Mouse (Mus musculus) ZHBTc4 (cell line): ENCODE measurements around the gene Ldah.
A peak's percentile ranks its signal among the peaks of the same experiment; 100 is the strongest.

Experiments
- DNase-seq: peaks from one replicate; pipeline ENCODE4 v3.0.0-alpha.2; 2011; ENCODE audit warnings: low read depth, low spot score

Gene Ldah

DNA sequence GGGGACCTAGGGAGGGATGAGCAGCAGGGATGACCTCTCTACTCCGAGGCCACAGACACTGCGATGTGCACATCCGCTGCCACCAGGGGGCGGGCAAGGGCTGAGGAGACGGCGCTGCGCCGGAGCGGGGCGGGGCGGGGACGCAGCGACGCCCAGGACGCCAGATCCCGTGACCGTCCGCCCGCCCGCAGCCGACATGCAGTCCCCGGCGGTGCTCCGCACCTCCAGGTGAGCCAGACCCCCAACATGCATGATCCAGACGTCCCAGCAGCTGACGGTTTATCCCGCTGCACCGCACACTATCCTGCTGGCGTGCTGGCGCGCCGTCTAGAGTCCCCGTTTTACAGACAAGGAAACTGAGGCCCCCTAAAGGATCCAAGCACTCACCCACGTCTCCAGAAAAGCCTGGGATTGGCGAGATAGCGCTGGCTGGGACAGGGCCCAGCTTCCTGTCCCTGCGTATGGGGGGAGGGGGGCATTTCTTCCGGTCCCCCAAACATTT lies 105.4 kb downstream of the Ldah start, which contains the start of gene Hs1bp3:
Gene Hs1bp3 (plus strand): TSS at position 163 of the 502 bp plus-strand sequence.
- DNase-seq: peak; percentile 94

DNA sequence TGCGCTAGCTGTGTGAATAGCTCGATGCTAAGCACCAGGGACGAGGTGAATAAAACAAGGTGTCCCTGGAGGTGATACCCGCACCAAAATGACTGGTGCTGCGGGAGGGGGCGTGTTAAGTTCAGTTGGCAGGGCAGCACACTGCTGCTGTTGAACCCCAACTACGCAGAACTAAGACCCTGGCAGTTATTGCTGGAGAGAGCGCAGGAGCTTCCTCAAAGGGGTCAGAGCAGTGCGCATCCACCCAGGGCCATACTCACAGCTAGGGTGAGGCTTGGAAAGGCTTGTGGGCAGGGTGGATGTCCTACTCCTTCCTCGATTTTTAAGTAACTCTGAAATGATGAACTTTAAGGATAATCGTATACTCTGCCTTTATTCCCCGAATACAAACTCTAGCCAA lies 105.9 kb downstream of the Ldah start:
- DNase-seq: no peak

DNA sequence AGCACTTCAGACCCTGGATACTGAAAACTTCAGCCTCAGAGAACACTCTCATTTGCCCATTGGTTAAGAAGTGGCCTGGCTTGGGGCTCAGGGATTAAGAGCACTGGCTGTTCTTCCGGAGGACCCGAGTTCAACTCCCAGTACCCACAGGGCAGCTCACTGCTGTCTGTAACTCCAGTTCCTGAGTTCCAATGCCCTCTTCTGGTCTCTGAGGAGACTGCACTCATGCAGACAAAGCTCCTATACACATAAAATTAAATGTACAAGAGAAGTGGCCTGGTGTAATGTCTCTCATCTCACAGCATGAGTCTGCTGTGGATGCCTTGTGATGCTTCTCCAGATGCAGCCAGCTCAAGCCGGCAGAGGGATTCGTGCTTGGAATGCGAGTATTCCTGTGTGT lies 108.6 kb downstream of the Ldah start:
- peak; percentile 69 for DNase-seq

DNA sequence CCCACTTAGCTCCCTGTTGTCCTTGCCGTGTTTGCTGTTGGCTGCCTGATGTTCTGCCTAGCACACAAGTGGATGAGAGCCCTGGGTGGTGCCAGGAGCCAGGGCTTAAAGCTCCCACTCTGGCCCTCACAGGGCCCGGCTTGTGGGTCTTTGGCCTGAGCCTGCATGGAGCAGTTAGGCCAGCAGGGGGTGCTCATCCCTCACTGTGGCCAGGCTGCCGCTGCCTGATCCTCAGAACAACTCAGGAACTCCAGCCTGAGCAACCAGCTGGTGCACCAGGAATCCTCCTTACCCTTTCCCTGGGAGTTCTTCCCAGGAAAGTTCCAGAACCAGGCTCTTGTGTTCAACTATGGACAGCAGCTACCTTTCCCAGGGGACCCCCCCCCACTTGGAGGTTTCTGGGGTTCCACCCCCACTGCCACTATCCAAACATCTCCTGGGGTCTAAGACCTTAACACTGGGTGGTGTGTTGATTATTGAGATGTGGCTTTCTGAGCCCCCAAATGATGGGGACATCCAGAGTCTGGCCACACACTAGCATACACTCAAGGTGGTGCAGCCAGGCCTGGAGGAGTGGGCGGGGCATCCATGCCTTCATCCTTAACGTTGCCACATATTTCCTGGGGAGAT lies 112.3 kb downstream of the Ldah start:
- peak; percentile 93 for DNase-seq

DNA sequence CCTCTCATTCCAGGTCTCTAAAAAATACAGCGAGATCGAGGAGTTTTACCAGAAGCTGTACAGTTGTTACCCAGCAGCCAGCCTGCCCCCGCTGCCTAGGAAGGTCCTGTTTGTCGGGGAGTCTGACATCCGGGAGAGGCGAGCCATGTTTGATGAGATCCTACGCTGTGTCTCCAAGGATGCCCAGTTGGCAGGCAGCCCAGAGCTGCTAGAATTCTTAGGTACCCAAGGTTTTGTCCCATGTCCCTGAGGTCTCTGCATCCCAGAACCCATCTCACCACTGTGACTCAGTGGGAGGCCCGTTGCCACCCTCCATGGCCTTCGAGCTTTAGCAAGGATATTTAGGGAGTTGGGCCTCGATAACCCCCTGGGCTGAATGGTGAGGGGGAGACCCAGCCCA lies 113.6 kb downstream of the Ldah start:
- no peak for DNase-seq

DNA sequence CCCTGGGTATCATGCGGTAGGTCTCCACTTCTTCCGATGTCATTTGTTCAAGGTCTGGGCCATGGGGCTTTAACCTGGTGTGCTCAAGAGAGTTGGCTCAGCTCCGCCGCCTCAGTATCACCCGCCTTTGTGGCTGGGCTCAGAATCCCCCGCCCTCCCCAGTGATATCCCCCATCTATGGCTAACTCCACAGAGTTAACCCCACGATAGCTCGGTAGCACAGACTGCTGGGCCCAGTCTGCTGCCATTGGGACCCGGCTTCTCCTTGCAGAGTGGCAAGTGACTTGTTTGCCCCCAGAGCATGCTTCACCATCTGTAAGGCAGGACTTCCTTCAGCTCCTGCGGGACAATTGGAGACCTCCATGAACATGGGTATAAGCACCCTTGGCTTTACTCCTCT lies 116.2 kb downstream of the Ldah start:
- DNase-seq: no peak

DNA sequence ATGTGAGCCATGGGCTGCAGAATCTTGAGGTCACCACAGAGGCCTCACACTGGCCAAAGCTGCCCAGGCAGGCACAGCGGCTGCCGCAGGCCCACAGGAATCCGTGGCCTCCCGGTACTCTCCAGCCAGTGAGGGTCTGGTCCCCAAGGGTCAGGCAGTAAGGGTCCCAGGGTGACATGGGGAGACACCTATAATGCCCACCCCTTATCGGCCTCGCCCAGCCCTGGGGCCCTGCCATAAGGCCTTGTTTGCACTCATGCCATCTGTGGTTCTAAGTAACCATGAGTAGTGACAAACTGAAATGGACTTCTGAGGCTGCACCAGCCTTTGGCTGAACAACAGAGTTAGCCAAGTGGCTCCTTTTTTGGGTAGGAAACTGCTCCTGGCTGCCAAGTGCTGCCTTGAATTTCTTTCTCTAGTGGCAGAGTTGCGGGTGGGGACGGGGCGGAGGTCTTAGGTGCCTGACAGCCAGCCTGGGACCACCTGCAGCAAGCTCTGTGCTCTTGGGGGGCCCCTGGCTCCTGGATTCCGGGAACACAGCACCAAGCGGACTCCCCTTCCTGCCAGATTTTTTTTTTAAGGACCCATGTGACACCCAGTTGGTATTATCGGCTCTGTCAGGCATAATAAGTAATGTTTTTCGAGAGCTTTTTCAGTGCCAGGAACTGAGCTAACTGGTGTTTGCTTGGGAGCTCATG lies 117.5 kb downstream of the Ldah start:
- no peak for DNase-seq

DNA sequence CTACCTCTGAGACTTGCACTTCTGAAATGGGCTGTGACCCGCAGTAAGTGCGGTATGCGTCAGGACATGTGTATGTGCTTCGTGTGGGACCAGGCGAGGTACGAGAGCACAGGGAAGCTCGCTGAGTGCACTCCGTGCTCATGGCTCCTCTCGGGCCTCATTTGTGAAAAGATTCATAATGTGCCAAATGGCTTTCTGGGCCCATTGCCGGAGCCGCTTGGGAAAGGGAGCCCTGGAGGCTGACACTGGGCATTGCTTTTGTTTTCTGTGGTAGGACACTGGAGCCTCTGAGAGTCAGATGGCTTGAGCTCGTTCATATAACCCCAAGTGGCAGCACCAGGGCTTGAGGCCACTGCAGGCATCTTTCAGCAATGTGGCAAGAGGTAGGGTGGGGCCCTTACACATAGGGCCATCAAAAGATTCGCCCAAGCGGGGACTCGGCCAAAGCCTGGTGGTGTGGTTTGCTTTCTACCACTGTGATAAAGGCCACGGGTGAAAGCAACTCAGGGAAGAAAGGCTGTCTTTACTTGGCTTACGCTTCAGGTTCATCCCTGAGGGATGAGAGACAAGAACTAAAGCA lies 118.1 kb downstream of the Ldah start:
- DNase-seq: peak; percentile 34

DNA sequence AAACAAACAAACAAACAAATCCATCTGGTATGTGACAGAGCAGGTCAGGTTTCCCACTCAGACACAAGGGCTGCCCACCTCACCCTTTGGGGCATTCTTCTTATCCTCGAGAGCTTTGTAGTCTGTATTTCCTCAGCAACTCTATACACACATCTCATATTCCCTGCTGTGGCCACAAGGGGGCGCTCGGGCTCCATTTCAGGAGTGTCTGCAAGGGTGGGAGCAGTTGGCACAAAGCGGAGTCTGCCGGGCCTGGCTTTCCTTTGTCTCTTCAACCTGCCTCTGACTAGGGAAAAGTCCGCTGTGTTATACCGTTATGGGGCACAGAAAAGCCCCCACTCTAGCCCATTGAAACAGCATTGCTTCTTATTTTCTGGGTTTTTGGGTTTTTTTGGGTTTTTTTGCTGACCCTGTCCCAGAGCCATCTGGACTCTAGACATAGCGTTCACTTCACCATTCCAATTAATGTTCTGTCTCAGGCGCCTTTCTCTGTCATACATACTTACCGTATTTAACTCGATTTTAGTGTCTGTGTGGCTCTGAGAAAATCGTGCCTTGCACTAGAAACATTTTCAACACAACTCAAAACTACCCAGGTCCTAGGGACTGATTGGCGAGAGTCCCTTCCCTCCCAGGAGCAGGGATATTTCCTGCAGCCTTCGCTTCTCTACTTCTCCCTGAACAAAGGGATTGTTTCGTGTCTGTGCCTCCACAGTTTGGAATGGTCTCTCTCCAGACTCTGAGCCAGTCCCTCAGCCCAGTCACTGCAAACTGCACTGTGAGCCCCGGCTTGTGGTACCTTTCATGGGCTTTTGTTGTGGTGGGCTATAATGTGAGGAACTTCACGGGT lies 119.1 kb downstream of the Ldah start:
- DNase-seq: peak; percentile 91

DNA sequence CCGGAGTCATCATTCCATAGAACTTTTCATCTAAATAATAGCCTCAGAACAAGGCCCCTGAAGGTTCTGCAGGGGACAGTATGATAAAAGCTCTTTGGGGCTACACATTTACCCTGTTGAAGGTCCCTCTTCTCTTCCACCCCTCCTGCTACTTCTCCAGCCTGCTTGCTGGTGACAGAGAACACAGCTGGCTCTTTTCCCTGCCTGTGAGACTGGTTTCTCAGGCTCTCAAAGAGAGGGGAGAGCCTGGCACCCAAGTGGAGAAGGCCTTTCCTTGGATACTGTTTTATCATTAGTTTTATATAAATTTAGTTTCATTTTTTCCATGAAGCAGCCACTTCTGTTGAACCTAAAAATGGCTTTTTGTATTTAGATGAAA lies 119.8 kb downstream of the Ldah start:
- no peak for DNase-seq

DNA sequence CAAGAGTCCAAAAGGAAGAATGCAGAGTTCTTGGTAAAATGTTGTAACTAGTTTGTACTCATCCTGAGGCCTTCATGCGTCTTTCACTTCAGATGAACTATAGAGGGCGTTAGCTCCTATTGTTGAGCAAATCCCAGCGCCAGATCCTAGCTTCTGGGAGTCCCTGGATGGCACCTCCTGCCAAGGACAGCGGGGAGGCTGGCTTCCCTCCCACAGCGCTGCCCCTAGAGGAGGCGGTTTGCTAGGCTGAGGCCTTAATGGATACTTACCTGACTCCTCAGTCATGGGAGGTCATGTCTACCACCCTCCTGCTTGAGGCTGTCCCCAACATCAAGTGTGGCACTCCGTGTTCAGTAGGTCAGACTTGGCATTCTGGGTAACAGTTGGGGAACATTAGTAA lies 121.3 kb downstream of the Ldah start:
- DNase-seq: peak; percentile 39

DNA sequence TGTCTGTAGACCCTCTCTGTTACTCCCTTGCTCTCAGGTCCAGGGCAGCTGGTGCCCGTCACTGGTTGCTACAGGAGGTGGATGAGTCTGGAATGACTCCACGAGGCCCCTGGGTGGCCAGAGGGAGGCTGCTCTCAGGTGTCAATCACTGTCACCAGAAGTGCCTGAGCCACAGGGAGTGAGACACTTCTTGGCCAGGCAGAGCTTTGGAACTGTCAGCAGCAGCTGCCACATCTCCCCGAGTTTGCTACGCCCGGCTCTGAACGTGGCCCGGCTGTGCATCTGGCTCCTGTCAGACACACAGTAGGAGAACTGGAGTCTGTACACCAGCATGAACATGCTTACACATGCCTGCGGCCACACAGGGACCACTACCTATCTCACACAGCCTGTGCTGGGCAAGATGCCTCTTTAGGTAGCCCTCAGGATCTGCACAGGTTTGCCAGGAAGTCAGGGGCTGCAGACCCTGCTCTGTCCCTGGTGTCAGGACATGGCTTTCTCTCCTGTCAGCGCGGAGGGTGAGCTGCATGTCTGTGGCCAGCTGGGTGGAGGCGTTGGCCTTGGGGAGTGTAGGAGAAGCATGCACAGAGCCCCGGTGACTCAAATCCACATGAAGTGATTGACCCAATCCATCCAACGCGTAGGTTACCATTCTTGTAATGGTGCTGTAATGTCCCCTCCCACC lies 123.7 kb downstream of the Ldah start:
- no peak for DNase-seq

DNA sequence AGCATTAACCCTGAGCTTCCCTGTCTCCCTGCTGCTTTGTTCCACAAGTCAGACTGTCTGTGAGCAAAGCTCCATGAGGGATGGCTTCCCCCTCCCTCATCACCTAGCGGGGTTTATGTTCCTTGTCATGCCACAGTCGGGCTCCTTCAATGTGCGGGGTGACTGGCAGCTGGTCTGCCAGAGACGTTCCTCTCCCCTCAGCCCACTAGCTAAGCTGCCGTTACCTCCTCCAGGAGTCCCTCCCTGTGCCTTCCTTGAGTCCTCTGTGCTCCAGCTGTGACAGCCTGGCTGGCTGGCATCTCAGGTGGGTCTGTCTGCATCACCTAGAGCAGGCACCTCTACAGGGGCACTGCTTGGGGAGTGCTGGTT lies 124.3 kb downstream of the Ldah start:
- no peak for DNase-seq

DNA sequence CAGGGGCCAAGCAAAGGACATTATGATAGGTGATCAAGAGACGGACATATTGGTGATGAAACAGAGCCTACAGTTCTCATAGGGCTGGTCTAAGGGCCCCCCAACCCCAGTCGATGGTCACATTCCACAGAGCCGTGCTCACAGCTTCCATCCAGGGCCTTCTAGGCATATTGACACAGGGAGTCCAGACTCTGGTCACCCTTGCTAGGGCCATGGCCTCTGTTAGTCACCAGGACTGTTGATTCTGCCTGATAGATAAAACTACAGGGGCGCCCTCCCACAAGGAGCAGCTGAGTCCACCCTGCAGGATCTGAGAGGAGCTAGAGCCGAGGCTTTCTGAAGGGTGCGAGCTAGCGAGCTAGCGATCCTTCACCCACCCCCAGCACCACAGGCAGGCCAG lies 125.7 kb downstream of the Ldah start:
- DNase-seq: no peak

DNA sequence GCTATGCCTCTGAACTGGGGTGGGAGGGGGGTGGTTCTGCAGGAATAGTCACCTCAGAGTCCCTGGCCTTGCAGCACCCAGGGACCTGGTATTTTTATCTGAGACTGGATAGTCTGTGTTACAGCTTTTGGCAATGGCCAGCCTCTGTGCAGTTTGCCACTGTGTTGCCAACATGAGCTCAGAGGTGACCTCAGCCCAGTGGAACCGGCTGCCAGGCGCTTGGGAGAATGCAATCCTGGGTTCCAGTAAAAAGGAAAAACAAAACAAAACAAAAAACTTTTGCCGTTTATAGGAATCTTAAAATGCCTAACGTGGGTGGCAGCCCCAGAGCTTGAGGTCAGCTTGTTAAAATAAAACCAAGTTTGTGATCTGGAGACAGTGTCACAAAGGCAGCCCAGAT lies 126.4 kb downstream of the Ldah start:
- no peak for DNase-seq
